Mouse (Mus musculus) thymus, postnatal 25 days (tissue): Measurements from ENCODE around the gene Chchd5.

ENCODE experiments used
- DNase-seq: peaks from one replicate; pipeline ENCODE4 v3.0.0; 2022

The Chchd5 gene

DNA sequence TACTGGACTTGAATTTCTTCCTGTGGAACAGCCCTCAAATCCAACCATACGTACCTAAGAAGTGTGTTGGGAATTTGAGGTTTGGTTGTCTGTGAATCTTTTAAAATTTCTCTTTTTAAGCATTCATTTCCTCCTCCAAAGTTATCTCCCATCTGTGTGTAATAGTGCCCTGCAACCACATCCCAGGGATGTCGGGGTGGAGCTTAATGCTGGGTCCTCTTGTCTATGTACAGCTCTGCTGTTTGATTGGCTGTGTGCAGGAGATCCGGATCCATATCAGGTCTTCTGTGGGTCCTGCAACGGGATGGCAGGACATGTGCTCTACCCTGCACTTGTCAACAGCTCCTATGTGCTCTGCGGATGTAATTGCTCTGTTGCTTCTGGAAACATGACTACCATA lies 35.3 kb downstream of the Chchd5 start:
- DNase-seq: no peak

DNA sequence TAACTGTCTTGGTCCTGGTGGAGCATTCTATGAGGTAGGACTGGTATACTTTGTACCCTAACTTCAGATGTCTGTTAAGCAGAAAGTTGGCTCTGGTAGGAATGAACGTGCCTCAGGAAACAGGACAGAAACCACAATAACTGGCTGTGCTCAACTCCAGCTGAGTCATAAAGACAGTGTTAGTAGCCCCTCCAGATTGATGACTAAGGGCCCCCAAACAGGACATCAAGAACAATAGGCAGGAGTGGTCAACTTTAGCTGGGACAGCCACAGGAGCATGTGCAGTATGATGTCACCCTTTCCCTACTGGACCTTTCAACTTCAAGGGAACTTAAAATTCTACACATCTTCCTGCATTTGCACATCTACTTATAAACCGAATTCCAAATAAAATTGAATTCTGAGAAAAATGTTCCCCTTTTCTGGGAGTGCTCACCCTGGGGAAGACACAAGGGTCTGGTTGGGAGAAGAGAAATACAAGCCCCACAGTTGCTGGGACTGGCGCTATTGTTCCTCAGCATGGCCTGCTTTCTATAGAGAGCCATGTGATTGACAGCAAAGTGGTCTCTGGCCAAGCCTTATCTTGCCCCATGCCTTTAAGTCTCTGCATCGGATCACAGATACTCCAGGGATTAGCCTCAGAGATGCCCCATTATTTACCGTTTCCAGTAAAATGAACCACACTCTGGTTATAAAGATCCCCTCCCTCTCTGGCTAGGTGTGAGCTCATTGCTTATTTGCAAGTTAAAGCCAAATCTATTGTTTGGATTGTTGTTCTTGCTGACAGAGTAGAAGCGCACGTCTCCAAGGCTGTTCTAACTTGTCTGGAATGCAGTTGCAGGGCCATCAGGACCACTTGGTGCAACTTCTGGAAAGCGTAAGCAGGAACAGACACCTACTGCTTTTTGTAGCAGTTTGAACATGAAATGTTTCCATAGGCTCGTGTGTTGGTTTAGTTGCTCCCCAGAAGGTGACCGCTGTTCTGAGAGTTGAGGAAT lies 37.3 kb downstream of the Chchd5 start:
- no peak for DNase-seq

DNA sequence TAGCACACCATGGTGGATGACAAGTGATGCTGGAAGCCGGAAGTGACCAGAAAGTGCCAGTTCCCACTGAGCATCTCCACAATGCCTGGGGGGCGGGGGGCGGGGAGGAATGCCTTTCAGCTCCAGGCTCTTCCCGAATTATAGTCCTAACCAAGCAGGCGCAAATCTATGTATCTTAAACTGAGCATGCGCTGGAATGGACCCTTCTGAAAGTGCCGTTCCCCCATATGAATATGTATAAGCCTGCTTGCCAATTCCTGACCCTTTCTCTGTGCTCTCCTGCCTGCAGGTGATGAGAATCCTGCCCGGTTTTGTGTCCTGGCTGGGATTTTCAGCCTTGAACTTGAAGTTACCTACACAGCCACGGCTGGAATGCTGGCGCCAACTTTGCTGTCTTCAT lies 43.9 kb downstream of the Chchd5 start:
- DNase-seq: no peak

DNA sequence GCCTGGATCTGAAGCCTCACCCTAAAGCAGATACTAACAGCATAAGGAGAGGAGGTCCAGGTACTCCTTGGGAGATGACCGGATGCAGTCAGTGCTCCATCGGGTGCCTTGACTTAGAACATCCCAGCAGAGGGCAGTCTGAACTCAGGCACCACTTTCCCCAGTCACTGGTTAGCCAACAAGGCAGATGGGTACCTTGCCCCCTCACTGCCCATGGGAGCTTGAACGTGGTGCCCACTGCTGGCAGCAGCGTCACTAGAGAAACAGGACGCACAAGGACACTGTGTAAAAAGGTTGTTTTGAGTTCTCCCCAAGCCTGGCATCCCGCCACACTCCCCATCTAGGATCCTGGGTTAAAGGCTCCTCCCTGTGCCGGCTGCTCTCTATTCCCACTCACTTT lies 45.0 kb downstream of the Chchd5 start:
- peak; percentile 75 for DNase-seq

DNA sequence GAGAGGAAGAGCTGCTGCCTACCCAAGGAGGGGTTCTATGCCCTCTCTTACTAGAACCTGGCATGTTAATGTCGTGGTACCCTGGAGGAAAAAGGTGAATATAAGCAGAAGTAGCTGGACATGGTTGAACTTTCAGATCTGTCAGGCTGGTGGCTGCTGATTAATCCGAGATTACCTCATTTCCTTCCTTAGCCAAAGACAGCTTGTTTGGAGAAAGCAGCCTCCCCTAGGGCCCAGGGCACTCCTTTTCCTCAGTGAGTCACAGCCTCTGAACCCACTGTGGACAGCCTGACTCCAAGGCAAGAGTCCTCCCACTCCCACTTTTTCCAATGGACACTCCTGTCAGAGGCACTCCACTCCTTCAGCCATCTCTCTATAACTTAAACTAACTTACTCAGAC lies 46.1 kb downstream of the Chchd5 start:
- no peak for DNase-seq

DNA sequence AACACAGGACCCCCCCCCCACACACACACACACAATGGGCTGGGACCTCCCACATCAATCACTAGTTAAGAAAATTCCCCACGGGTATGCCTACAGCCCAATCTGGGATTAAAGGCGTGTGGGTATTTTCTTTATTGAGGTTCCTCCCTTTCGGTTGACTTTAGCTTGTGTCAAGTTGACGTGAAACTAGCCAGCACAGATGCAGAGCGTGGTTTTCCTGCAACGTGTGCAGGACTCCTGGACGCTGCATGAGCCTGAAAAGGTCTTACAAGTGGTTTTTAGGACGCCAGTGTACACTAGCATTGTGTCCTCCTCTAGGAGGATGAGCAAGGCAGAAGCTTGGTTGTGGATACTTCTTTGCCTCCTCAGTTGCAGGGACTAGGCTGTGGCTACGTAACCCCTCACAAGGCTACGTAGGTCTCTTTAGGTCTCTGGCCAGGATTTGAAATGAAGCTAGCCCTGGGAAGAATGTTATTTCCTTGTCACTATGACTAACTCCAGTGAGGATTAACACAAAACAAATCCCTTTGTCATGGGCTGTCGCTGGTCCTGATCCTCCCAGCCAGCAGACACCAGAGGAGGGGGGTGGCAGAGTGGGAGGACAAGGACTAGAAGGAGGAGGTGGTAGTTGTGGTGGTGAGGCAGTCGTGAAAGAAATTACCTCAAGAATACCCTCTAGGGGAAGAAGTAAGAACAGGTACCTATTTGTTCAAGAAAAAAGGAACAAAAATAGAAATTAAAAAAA lies 47.3 kb downstream of the Chchd5 start:
- DNase-seq: no peak

DNA sequence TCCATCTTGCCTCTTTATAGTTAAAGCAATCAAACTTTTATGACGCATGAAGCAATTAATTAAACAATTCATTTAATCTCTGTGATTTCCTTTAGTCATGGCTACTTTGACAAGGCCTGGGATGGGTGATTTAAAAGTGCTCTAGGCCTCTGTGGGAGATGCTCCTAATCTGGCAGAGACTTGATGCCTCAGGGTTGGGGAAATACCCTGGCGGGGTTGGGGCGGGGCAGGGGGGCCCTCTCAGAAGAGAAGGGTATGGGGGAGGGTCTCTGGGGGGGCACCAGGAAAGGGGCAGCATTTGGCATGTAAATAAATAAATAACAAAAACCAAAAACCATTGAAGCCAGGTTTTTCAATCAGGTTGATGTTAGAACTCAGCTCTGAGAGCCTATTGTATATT lies 48.2 kb downstream of the Chchd5 start:
- DNase-seq: no peak

DNA sequence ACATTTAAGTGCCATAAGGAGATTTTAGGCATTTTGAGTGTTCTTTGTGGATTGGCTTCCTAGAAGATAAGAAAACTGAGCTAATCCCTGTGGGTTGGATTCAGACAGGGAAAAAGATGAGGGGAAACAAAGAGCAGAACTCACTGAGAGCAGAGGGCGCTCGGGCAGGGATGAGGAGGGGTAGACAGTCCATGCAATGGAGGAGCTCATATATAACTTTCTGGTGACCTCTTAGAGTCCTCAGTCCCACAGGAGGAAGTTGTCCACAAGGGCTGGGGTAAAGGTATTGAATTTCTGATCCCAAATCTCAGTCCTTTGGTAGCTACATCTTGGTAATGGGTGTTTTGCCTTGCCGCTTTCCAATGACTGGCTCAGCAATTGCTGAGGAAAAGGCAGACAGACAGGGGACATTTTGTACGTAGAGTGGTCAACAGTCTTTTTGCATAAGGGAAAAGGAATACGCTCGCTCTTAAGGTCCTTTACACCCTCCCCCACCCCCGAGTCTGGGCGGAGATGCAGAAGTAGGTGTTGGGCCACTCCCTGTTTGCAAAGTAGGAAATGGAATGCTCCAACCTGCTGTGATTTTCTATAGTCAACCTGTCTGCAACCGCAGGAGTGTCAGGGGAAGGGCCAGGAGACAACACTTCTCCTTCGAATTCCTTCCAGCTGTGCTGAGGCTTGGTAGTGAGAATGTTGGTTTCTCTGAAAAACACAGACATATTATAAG lies 48.8 kb downstream of the Chchd5 start:
- no peak for DNase-seq

DNA sequence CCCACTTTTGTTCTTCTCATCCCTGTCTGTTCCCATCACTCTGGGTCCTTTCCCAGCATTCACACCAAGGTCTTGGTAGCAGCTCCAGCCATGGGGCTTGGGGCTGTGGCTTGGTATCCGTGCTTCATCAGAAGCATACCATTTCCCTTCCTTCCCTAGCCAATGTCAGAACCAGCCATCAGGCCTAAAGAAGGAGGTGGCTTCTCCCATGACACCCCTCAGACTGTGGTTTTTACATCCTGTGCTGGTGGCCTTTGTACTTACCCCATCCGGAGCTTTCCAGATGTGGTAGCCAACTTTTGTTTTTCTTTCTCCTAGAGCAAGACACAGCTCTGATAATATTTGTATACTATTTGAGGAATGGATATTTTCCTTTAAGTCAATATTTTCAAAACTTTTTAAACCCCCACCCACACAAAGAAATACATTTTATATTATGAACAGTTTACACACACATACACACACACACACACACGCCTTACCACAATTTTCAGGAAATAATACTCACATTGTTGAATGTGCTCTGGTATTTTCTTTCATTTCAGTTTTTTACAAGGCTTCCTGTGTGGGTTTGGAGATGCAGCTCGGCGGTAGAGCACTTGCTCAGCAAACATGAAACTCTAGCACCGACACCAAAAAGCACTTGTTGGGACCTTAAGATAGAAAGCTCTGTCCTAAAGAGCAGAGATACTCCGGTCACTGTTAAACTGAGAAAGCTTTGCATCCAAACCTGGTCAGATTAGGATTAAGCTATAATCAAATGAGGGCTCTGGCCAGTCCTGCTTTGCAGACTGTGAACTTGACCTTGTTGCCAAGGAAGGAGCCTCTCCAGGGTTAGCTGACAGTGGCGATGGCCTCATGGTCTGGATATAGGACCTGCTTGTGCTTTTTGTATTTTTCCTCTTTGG lies 50.7 kb downstream of the Chchd5 start:
- DNase-seq: peak; percentile 71

DNA sequence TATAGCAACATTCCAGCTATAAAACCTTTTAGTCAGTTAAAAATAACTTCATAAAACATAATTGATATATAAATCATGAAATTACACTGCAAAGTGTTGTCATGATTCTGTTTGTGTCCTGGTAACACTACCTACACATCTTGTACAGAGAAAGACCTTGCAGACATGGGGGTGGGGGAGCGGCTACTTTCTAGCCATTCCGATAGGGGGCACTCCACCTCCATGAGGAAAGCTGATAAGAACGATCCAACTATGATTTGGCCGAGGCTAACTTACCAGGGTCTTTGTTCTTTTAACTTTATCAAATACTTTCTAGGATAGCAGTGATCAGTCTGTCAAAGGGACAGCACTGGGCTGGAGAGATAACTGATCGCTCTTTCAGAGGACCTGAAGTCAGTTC lies 52.0 kb downstream of the Chchd5 start:
- DNase-seq: no peak

DNA sequence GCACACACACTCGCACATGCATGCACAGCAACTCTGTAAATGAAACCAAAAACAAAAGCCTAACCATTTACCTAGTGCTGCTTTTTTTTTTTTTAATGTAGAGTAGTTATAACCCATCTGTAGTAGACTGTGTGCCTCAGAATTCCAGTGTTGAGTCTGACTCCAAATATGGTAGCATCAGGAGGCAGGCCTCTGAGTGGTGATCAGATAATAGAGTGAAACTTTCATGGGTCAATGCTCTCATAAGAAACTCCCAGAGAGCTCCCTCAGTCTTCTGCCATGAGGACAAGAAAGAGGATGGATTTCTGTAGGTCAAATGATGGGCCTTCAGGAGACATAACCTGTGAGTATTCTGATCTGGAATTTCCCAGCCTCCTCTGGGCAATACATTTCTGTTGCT lies 52.9 kb downstream of the Chchd5 start:
- DNase-seq: no peak

DNA sequence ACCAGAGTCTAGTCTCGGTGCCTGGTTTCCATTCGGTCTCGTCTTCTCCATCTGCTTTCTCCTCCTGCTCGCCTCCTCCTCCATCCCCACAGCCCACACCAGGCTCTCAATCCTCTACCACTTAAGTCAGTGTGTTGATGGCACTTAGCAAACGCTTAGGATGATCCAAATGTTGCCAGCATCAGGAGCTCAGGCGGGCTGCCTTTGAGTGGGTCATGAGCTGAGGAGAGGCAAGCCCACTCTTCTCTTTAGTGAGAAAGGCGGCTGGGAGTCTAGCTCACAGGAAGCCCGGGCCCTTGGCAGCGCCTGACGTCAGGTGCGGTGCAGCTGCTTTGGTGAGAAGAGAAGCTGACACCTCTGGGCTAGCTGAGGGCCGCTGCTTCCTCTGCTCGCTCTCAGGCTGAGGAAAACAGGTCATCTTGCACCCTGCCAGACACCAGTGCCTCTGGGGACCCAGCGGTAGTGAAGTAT lies 54.1 kb downstream of the Chchd5 start:
- peak; percentile 91 for DNase-seq
